Mouse (Mus musculus): Measurements from ENCODE around the gene Kcnd3.

GRCm38 (mm10) chr3:105406036-105406435 is 46.1 kb upstream of the Kcnd3 start:
- TF ChIP-seq CTCF (IDR thresholded peaks at IDR 0.05; ENCODE audit: low read depth) (no peak), EP300 (IDR thresholded peaks at IDR 0.05; ENCODE audit: low read depth) (no peak)

Data from liver, postnatal 0 days (tissue).